Mouse (Mus musculus) ES-Bruce4 (cell line): ENCODE results near the gene Tmc5. TPM values are rescaled to one million over a fixed set of nuclear protein-coding genes. Genes with fewer than 3 reads are reported as not detected.

Source experiments
- H3K27ac ChIP-seq: 2 replicates; pipeline ENCODE4 v1.5.1; 2012; ENCODE audit warnings: low read length, inconsistent platforms; ENCODE audit not compliant: insufficient read depth
- H3K27me3 ChIP-seq: 2 replicates; pipeline ENCODE4 v1.6.1; 2012; ENCODE audit warnings: mild to moderate bottlenecking, low read length, inconsistent platforms; ENCODE audit not compliant: control insufficient read depth, poor library complexity, insufficient read depth, severe bottlenecking
- H3K36me3 ChIP-seq: 2 replicates; pipeline ENCODE4 v1.6.1; 2012; ENCODE audit warnings: inconsistent platforms, mild to moderate bottlenecking, low read length, moderate library complexity; ENCODE audit not compliant: control insufficient read depth, poor library complexity, insufficient read depth, severe bottlenecking
- H3K4me1 ChIP-seq: one replicate; pipeline ENCODE4 v1.8.1; 2011; ENCODE audit warnings: low read length; ENCODE audit not compliant: control insufficient read depth, insufficient read depth
- H3K4me3 ChIP-seq: 2 replicates; pipeline ENCODE4 v1.5.1; 2011; ENCODE audit warnings: low read depth, mild to moderate bottlenecking, low read length
- H3K9ac ChIP-seq: 2 replicates; pipeline ENCODE4 v1.6.1; 2012; ENCODE audit warnings: low read depth, mild to moderate bottlenecking, inconsistent platforms; ENCODE audit not compliant: poor library complexity, severe bottlenecking
- H3K9me3 ChIP-seq: replicated peaks from 2 replicates; pipeline ENCODE4 v1.6.1; 2012; ENCODE audit warnings: mild to moderate bottlenecking, low read length, inconsistent platforms; ENCODE audit not compliant: control insufficient read depth, poor library complexity, insufficient read depth, severe bottlenecking
- CTCF ChIP-seq: IDR thresholded peaks from one replicate; pipeline ENCODE4 v1.8.1; 2011; ENCODE audit warnings: low read depth, low read length
- EP300 ChIP-seq: IDR thresholded peaks from 2 replicates; pipeline ENCODE4 v1.6.1; 2011; ENCODE audit warnings: low read depth, low read length; ENCODE audit not compliant: insufficient read depth
- POLR2A ChIP-seq: IDR thresholded peaks from one replicate; pipeline ENCODE4 v1.8.1; 2011; ENCODE audit warnings: low read length; ENCODE audit not compliant: insufficient read depth
- polyA plus RNA-seq: library from polyadenylated mRNA; stranded (reverse); fragments of >200 nt; gene quantifications from 2 replicates; pipeline ENCODE4 v1.2.4, GENCODE M21; 2011; ENCODE audit warnings: low read depth; ENCODE audit not compliant: missing spikeins, insufficient read depth, insufficient read length

Tmc5 gene
- polyA plus RNA-seq, result 0.16 and 0.30 TPM in 2 replicates

- H3K9ac ChIP-seq, result peak within 1 kb of the TSS; percentile 37
- H3K4me3 ChIP-seq, result peak within 1 kb of the TSS; percentile 56
- no peaks in the 10 kb centered on the region for H3K36me3 ChIP-seq
- H3K9me3 ChIP-seq, result no peaks in the 10 kb centered on the region
- H3K27me3 ChIP-seq, result no peaks in the 10 kb centered on the region
- TF ChIP-seq EP300, result no peak
- TF ChIP-seq POLR2A, result no peak
- no peak for TF ChIP-seq CTCF
- no peak within 1 kb of the TSS for H3K27ac ChIP-seq
- peaks cover 3% of the 10 kb centered on the region for H3K4me1 ChIP-seq
These were observed at the start of gene Tmc5 for GRCm38 (mm10) chr7:118597201-118597600. TSS of gene Tmc5 (plus strand) at chr7:118597297.

GRCm38 (mm10) chr7:118547451-118547850 is 49.6 kb upstream of the Tmc5 start:
- H3K9me3 ChIP-seq, result no peaks in the 10 kb centered on the region

GRCm38 (mm10) chr7:118553881-118554280 is 43.2 kb upstream of the Tmc5 start:
- no peak overlapping the region for H3K9ac ChIP-seq
- no peak overlapping the region for H3K27ac ChIP-seq
- no peaks in the 10 kb centered on the region for H3K27me3 ChIP-seq
- H3K4me1 ChIP-seq, result no peaks in the 10 kb centered on the region
- peak; percentile 19 for TF ChIP-seq CTCF
- TF ChIP-seq POLR2A, result no peak
- no peak overlapping the region for H3K4me3 ChIP-seq
- no peaks in the 10 kb centered on the region for H3K36me3 ChIP-seq
- H3K9me3 ChIP-seq, result no peaks in the 10 kb centered on the region

More at GRCm38 (mm10) chr7:118547451-118547850, 49.6 kb upstream of the Tmc5 start:
- Histone ChIP-seq H3K9ac (no peak overlapping the region), H3K4me3 (no peak overlapping the region), H3K27ac (no peak overlapping the region), H3K4me1 (no peaks in the 10 kb centered on the region), H3K36me3 (no peaks in the 10 kb centered on the region), H3K27me3 (no peaks in the 10 kb centered on the region)
- TF ChIP-seq EP300 (no peak), POLR2A (no peak), CTCF (no peak)

GRCm38 (mm10) chr7:118554290-118554689 is 42.8 kb upstream of the Tmc5 start:
- no peak overlapping the region for H3K4me3 ChIP-seq
- H3K27ac ChIP-seq, result no peak overlapping the region
- H3K4me1 ChIP-seq, result no peaks in the 10 kb centered on the region
- H3K36me3 ChIP-seq, result no peaks in the 10 kb centered on the region
- no peaks in the 10 kb centered on the region for H3K9me3 ChIP-seq
- TF ChIP-seq EP300 (no peak), CTCF (no peak), POLR2A (no peak)
- H3K27me3 ChIP-seq, result no peaks in the 10 kb centered on the region
- no peak overlapping the region for H3K9ac ChIP-seq

- Histone ChIP-seq H3K27me3 (no peaks in the 10 kb centered on the region), H3K9me3 (no peaks in the 10 kb centered on the region), H3K4me3 (no peak overlapping the region), H3K27ac (no peak overlapping the region), H3K9ac (no peak overlapping the region), H3K4me1 (peaks cover 2% of the 10 kb centered on the region), H3K36me3 (no peaks in the 10 kb centered on the region)
- no peak for TF ChIP-seq CTCF
- 0 out of 2 replicates have a peak, but pooled peaks have one; percentile 7 for TF ChIP-seq EP300
- TF ChIP-seq POLR2A, result no peak
These were observed 28.0 kb upstream of the Tmc5 start for GRCm38 (mm10) chr7:118569121-118569543.

- H3K9me3 ChIP-seq, result no peaks in the 10 kb centered on the region
These were observed 25.7 kb upstream of the Tmc5 start for GRCm38 (mm10) chr7:118571350-118571749.

More at GRCm38 (mm10) chr7:118571350-118571749, 25.7 kb upstream of the Tmc5 start:
- H3K27me3 ChIP-seq, result no peaks in the 10 kb centered on the region
- peaks cover 2% of the 10 kb centered on the region for H3K4me1 ChIP-seq
- no peaks in the 10 kb centered on the region for H3K36me3 ChIP-seq
- no peak overlapping the region for H3K9ac ChIP-seq
- no peak overlapping the region for H3K27ac ChIP-seq
- H3K4me3 ChIP-seq, result no peak overlapping the region
- TF ChIP-seq EP300 (no peak), CTCF (peak; percentile 12)
